Mouse (Mus musculus): Measurements from ENCODE around the gene Vmn2r83. TPM values are rescaled to one million over a fixed set of nuclear protein-coding genes. Genes with fewer than 3 reads are reported as not detected.

Vmn2r83 gene
- polyA plus RNA-seq, 1 experiment from 2014 or later, result not detected

DNA sequence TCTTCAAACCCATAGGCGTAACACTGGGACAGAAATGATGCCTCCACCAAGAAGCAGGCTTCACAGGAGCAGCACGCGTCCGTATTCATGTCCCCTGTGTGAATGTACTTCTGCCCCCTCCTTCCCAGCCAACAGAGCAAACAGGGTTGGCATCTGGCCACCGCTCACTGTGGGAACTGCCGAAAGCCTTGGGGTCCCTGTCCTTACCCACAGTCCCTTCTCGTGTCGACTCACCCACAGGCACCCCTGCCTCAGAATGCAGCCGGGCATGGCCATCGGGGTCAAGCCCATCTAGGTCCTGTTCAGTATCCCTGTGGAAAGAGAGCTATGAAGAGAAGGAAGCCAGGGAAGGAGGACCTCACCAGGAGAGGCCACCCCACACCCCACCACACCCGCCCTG, 73.6 kb downstream of the Vmn2r83 start:
- Histone ChIP-seq H3K27ac (ENCODE audit: low read depth, low read length) (no peak overlapping the region), H3K27me3 (ENCODE audit: control insufficient read depth, insufficient read depth, low read length) (no peaks in the 10 kb centered on the region), H3K9me3 (ENCODE audit: control insufficient read depth, low read length) (no peaks in the 10 kb centered on the region), H3K36me3 (ENCODE audit: control insufficient read depth, insufficient read depth, low read length) (peaks cover 82% of the 10 kb centered on the region), H3K4me2 (replicated peaks; ENCODE audit: low read depth, low read length) (no peak overlapping the region), H3K4me1 (ENCODE audit: control insufficient read depth, insufficient read depth, low read length) (no peaks in the 10 kb centered on the region), H3K9ac (ENCODE audit: low read depth, low read length) (no peak overlapping the region), H3K4me3 (ENCODE audit: low read length) (no peak overlapping the region)
- 94% methylated on average over 11 of the region's 11 CpGs for WGBS
- no peak for ATAC-seq (ENCODE audit: low FRiP score, low TSS enrichment)

Small RNA genes lying within 50 kb of the gene (microRNA-seq; reads per million reads assigned to microRNA genes)
- gene Mir6909, result not detected

Other genes starting within 250 kb of the Vmn2r83 start
- gene Vmn2r81, start 221.0 kb upstream of the Vmn2r83 start, polyA plus RNA-seq (2014; fragmentation: Nextera tagmentation; extraction: Ambion mirVana), result not detected in 2 replicates
- gene Vmn2r82, start 112.2 kb upstream of the Vmn2r83 start, polyA plus RNA-seq (2014; fragmentation: Nextera tagmentation; extraction: Ambion mirVana), result not detected in 2 replicates
- gene Plpp2, start 65.1 kb downstream of the Vmn2r83 start, polyA plus RNA-seq (2014; fragmentation: Nextera tagmentation; extraction: Ambion mirVana), result 34.9 and 43.3 TPM in 2 replicates
- gene Mier2, start 86.5 kb downstream of the Vmn2r83 start, polyA plus RNA-seq (2014; fragmentation: Nextera tagmentation; extraction: Ambion mirVana), result 44.2 and 47.4 TPM in 2 replicates
- not detected in 2 replicates for gene Theg, start 118.6 kb downstream of the Vmn2r83 start, polyA plus RNA-seq (2014; fragmentation: Nextera tagmentation; extraction: Ambion mirVana)
- gene C2cd4c, start 145.3 kb downstream of the Vmn2r83 start, polyA plus RNA-seq (2014; fragmentation: Nextera tagmentation; extraction: Ambion mirVana), result not detected in 2 replicates
- 6.9 and 8.5 TPM in 2 replicates for gene Shc2, start 169.2 kb downstream of the Vmn2r83 start, polyA plus RNA-seq (2014; fragmentation: Nextera tagmentation; extraction: Ambion mirVana)
- not detected in 2 replicates for gene Odf3l2, start 177.0 kb downstream of the Vmn2r83 start, polyA plus RNA-seq (2014; fragmentation: Nextera tagmentation; extraction: Ambion mirVana)
- 2.6 and 3.6 TPM in 2 replicates for gene Madcam1, start 195.8 kb downstream of the Vmn2r83 start, polyA plus RNA-seq (2014; fragmentation: Nextera tagmentation; extraction: Ambion mirVana)
- gene Tpgs1, start 200.6 kb downstream of the Vmn2r83 start, polyA plus RNA-seq (2014; fragmentation: Nextera tagmentation; extraction: Ambion mirVana), result 85.7 and 90.9 TPM in 2 replicates
- gene Cdc34, start 213.5 kb downstream of the Vmn2r83 start, polyA plus RNA-seq (2014; fragmentation: Nextera tagmentation; extraction: Ambion mirVana), result 105 and 108 TPM in 2 replicates
- gene Gzmm, start 220.3 kb downstream of the Vmn2r83 start, polyA plus RNA-seq (2014; fragmentation: Nextera tagmentation; extraction: Ambion mirVana), result 0.54 and 0.61 TPM in 2 replicates
- gene Bsg, start 235.8 kb downstream of the Vmn2r83 start, polyA plus RNA-seq (2014; fragmentation: Nextera tagmentation; extraction: Ambion mirVana), result 847 and 943 TPM in 2 replicates
- gene Hcn2, start 247.9 kb downstream of the Vmn2r83 start, polyA plus RNA-seq (2014; fragmentation: Nextera tagmentation; extraction: Ambion mirVana), result 0.11 and 0.14 TPM in 2 replicates